Mouse (Mus musculus) c-Kit-positive CD71-negative TER-119-negative erythroid progenitor cells, embryonic 14.5 days (primary cell): Measurements from ENCODE around the gene Sphk2.

Experiments
- DNase-seq: peaks from one replicate; pipeline ENCODE4 v3.0.0-alpha.2; 2013; ENCODE audit warnings: low read depth

Gene Sphk2

GRCm38 (mm10) chr7:45717918-45718297, at the start of gene Sphk2:
Gene Sphk2, minus strand, starts transcription at chr7:45718002.
- peak; percentile 98 for DNase-seq

DNA sequence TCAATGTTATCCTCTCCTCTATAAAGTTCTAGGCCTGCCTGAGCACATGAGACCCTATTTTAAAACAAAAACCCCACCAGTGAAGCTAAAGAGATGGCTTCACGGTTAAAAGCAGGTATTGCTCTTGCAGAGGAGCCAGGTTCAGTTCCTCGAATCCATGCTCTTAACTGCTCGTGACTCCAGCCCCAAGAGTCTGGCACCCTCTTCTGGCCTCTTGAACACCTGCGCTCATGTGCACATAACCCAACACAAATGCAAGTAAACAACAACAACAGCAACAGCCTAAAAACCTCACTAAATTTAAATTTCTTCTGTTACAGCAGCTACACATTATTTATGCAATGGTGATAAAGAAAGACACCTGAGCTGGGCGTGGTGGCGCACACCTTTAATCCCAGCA, 49.7 kb upstream of the Sphk2 start:
- DNase-seq, result no peak

- no peak for DNase-seq
Observed at GRCm38 (mm10) chr7:45766764-45767163, 49.0 kb upstream of the Sphk2 start.

GRCm38 (mm10) chr7:45765995-45766394, 48.2 kb upstream of the Sphk2 start:
- no peak for DNase-seq

DNA sequence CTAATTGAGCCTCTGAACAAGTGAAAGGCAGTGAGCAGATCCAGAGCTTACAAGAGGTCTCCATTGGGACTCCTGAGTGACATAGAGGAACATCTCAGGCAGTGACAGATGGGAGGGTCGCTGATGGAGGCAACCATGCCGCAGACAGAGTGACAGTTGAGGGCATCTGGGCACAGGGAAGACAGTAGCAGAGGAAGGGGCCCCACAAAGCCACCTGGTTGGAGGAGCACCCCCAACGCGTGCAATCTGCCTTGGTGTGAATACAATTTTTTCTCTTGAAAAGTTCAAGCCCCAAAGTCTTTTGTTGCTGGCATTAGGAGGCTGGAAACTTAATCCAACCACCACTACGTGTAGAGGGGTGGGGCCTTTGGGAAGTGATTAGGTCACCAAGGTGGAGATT, 42.3 kb upstream of the Sphk2 start:
- DNase-seq, result no peak

GRCm38 (mm10) chr7:45759400-45759799, 41.6 kb upstream of the Sphk2 start:
- no peak for DNase-seq

DNA sequence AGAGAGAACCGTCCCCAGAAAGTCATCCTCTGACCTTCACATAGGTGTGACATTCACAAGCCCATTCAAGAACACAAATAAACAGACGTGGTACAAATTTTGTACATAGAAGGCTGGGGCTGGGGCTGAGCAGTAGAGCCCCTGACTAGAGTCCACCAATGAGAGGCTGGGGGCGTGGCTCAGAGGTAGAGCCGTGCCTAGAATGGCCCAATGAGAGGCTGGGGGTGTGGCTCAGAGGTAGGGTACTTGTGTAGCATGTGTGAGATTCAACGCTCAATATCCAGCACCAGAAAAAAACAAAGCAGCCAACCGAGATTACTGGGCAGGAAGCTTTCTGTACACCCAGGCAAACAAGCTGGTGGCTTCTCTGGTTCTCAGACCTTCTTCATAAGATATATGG, 37.9 kb upstream of the Sphk2 start:
- DNase-seq, result no peak

- DNase-seq, result no peak
Observed at GRCm38 (mm10) chr7:45750162-45750561, 32.4 kb upstream of the Sphk2 start.

GRCm38 (mm10) chr7:45749401-45749800, 31.6 kb upstream of the Sphk2 start:
- DNase-seq, result no peak

DNA sequence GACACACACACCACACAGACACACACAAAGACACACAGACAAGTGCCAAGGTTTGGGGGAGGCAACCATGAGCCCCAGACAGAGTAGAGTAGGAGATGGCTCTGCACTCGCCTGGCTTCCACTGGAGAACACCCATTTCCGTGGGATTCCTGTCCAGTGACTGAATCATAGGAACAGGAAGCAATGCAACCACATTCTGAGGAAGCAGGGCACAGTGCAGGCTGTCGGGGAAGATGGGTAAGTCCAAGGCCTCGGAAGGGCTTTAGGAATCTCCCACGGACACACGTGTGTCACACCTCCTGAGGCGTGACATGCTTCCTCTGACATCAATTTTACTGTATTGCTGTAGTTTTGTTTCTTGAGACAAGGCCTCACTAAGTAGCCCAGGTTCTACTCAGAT, 30.3 kb upstream of the Sphk2 start:
- DNase-seq, result no peak

- no peak for DNase-seq
Observed at GRCm38 (mm10) chr7:45747450-45747849, 29.6 kb upstream of the Sphk2 start.

- no peak for DNase-seq
Observed at GRCm38 (mm10) chr7:45746518-45746917, 28.7 kb upstream of the Sphk2 start.

- DNase-seq, result peak; percentile 64
Observed at GRCm38 (mm10) chr7:45744387-45744786, 26.6 kb upstream of the Sphk2 start.

- DNase-seq, result peak; percentile 73
Observed at GRCm38 (mm10) chr7:45742338-45742737, 24.5 kb upstream of the Sphk2 start.

DNA sequence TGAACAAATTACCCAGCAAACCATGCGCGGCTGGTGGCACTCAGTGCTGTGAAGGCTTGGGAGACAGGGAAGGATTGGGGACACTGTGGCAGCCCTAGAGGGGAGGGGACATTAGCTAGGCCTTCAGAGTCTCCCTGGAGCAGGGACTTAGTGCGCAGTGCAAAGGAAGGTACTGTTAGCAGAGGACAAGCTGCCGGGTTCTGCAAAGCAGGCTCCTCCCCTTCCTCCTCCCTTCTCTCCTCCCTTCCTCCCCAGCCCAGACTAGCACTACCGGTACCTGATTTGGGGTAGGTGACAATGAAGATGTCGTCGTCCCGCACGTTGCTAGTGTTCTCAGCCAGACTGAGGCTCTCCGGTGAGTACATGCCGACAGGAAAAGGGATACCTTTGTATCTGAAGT, 24.0 kb upstream of the Sphk2 start:
- no peak for DNase-seq

GRCm38 (mm10) chr7:45741308-45741707, 23.5 kb upstream of the Sphk2 start:
- no peak for DNase-seq

DNA sequence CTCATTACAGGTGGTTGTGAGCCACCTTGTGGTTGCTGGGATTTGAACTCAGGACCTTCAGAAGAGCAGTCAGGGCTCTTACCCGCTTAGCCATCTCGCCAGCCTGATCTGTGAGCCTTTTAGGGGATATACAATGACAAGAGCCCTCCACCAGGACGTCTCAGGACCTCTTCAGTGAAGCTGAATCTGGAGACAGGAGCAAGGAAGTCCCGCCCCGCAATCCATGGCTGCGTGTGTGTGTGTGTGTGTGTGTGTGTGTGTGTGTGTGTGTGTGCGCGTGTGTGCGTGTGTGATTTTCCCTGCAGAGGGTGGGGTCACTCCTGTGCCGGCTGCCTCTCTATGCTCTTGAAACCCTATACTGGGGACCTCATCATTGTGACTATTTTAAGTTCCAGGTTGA, 22.0 kb upstream of the Sphk2 start:
- no peak for DNase-seq

DNA sequence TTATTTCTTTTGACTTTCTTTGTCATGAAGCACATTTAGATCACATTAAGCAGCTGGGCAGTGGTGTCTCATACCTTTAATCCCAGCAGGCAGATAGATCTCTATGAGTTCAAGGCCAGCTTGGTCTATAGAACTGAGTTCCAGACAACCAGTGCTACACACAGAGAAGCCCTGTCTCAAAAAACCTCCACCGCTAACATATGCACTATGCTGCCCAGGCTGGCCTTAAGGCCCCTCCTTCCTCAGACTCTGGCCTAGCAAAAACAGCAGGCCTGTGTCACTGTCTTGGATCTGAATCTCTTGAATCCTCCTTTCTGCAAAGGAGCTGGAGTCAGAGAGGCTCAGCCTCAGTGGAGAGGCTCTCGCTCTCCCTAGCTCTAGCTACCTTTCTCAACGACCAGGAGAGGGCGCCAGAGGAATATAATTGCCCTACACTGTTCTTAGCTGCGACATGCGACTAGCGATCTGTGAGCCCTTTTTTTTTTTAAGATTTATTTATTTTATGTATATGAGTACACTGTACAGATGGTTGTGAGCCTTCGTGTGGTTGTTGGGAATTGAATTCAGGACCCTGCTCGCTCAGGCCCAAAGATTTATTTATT, 21.5 kb upstream of the Sphk2 start:
- DNase-seq, result peak; percentile 96

DNA sequence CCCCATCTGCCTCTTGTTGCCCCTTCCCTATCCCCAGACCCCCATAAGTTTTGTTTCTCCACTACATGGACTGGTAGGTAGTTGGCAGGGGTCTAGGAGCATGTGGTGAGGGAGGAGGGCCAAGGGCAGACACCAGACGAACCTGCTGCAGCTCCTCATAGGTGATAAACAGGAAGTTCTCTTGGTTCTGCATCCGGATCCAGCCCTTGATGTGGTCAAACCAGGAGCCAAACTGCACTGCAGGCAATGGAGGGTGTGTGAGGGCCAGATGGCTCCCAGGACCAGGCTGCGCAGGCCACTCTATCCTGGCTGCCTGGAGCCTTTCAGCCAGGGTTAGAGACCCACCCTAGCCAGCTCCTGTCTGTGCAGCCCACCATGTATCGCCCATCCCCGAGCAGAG, 15.7 kb upstream of the Sphk2 start:
- no peak for DNase-seq

- DNase-seq, result no peak
Observed at GRCm38 (mm10) chr7:45730727-45731431, 13.1 kb upstream of the Sphk2 start.

DNA sequence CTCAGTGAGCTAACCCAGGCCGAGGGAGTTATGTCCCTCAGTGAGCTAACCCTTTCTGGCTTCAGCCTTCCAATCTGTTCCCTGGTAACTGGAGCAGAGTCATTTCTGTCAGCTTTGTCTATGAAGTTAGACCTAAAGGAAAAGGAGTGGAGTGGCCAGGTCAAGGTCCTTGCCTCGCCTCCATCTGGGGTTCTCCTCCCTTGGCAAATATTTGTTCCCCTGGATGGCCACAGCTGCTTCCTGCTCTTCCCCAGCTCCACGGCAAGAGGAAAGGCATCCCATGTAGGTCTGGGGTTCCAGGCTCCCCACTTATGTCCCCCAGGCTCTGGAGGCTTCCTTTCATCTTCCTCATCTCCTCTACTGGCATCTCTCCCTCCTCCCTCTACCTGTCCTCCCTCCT, 9.8 kb upstream of the Sphk2 start:
- DNase-seq, result no peak

GRCm38 (mm10) chr7:45726419-45726818, 8.6 kb upstream of the Sphk2 start:
- no peak for DNase-seq

DNA sequence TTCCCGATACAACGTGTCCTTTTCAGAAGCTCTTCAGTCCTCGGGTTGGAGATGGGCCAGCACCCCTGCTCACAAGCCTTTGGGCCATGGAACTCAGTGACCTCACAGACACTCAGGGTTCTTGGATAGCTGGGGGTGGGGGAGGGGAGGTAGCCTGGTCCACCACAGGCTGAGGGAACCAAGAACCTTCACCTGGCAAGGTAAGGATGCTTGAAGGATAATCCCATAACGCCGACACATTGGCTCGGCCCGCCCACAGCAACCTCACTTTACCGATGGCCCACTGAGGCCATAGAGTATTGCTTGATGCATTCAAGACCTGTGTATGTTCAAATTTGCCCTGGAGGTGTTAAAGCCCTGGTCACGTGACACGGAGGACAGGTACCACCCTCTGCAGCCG, 7.9 kb upstream of the Sphk2 start, which contains the start of gene Spaca4:
Gene Spaca4, minus strand, starts transcription at position 101 of the 400 bp plus-strand sequence.
- DNase-seq, result no peak

- DNase-seq, result no peak
Observed at GRCm38 (mm10) chr7:45725151-45725550, 7.3 kb upstream of the Sphk2 start.
